Mouse (Mus musculus) intestine, embryonic 16.5 days (tissue): ENCODE results near the gene Hdac7. TPM values are rescaled to one million over a fixed set of nuclear protein-coding genes. Genes with fewer than 3 reads are reported as not detected.
A peak's percentile ranks its signal among the peaks of the same experiment; 100 is the strongest.

Experiments used
- ATAC-seq: fragments of 200-750 bp; cut with Nextera tagmentation; 2 replicates; pipeline ENCODE4 v1.8.0; 2017; ENCODE audit warnings: moderate TSS enrichment, moderate library complexity
- H3K27ac ChIP-seq: fragments of 300-500 bp; sonication (generic); 2 replicates; pipeline ENCODE4 v1.5.1; 2014; ENCODE audit warnings: mild to moderate bottlenecking, low read length
- H3K27me3 ChIP-seq: fragments of 300-500 bp; sonication (generic); replicated peaks from 2 replicates; pipeline ENCODE4 v1.6.1; 2014; ENCODE audit warnings: low read length, control low read depth, mixed read lengths; ENCODE audit not compliant: control insufficient read depth, insufficient read depth
- H3K36me3 ChIP-seq: fragments of 300-500 bp; sonication (generic); 2 replicates; pipeline ENCODE4 v1.6.1; 2014; ENCODE audit warnings: low read length, control low read depth; ENCODE audit not compliant: control insufficient read depth, insufficient read depth
- H3K4me1 ChIP-seq: fragments of 300-500 bp; sonication (generic); 2 replicates; pipeline ENCODE4 v1.6.1; 2014; ENCODE audit warnings: low read length, control low read depth, mixed read lengths; ENCODE audit not compliant: control insufficient read depth, insufficient read depth
- H3K4me2 ChIP-seq: fragments of 300-500 bp; sonication (generic); 2 replicates; pipeline ENCODE4 v1.6.1; 2014; ENCODE audit warnings: low read depth, low read length, control low read depth
- H3K4me3 ChIP-seq: fragments of 300-500 bp; sonication (generic); 2 replicates; pipeline ENCODE4 v1.5.1; 2014; ENCODE audit warnings: mild to moderate bottlenecking, low read length
- H3K9ac ChIP-seq: fragments of 300-500 bp; sonication (generic); 2 replicates; pipeline ENCODE4 v1.6.1; 2014; ENCODE audit warnings: low read depth, low read length
- H3K9me3 ChIP-seq: fragments of 300-500 bp; sonication (generic); 2 replicates; pipeline ENCODE4 v1.6.1; 2016; ENCODE audit warnings: low read length, control low read depth; ENCODE audit not compliant: control insufficient read depth
- WGBS: fragments of 180-500 bp; shearing (Covaris S2); extraction: QIAGEN DNeasy Blood & Tissue Kit; methylation state at CpG from one replicate; pipeline ENCODE4 v1.1.7; 2014; 5-methylcytosine and 5-hydroxymethylcytosine counted together
- polyA plus RNA-seq: library from polyadenylated mRNA; unstranded; fragments of >200 nt; fragmentation: Nextera tagmentation; extraction: Ambion mirVana; gene quantifications from 2 replicates; pipeline ENCODE4 v1.2.1, GENCODE M21; 2015

Hdac7 gene
- polyA plus RNA-seq, 1 experiment from 2014 or later = 15.8 TPM

- H3K27ac ChIP-seq = no peak overlapping the region
- ATAC-seq = no peak
- WGBS = 94% methylated on average over 4 of the region's 4 CpGs
Observed at GRCm38 (mm10) chr15:97815254-97815653, 29.0 kb downstream of the Hdac7 start.

GRCm38 (mm10) chr15:97814703-97815102, 29.6 kb downstream of the Hdac7 start:
- no peak for ATAC-seq
- Histone ChIP-seq H3K27me3 (no peaks in the 10 kb centered on the region), H3K27ac (no peak overlapping the region), H3K9ac (no peak overlapping the region), H3K4me1 (peaks cover 34% of the 10 kb centered on the region), H3K4me2 (no peak overlapping the region), H3K9me3 (no peaks in the 10 kb centered on the region), H3K36me3 (no peaks in the 10 kb centered on the region), H3K4me3 (no peak overlapping the region)
- 54% methylated on average over 5 of the region's 5 CpGs for WGBS

More at GRCm38 (mm10) chr15:97815254-97815653, 29.0 kb downstream of the Hdac7 start:
- Histone ChIP-seq H3K36me3 (no peaks in the 10 kb centered on the region), H3K4me1 (peaks cover 34% of the 10 kb centered on the region), H3K4me3 (no peak overlapping the region), H3K4me2 (no peak overlapping the region), H3K27me3 (no peaks in the 10 kb centered on the region), H3K9ac (no peak overlapping the region), H3K9me3 (no peaks in the 10 kb centered on the region)

DNA sequence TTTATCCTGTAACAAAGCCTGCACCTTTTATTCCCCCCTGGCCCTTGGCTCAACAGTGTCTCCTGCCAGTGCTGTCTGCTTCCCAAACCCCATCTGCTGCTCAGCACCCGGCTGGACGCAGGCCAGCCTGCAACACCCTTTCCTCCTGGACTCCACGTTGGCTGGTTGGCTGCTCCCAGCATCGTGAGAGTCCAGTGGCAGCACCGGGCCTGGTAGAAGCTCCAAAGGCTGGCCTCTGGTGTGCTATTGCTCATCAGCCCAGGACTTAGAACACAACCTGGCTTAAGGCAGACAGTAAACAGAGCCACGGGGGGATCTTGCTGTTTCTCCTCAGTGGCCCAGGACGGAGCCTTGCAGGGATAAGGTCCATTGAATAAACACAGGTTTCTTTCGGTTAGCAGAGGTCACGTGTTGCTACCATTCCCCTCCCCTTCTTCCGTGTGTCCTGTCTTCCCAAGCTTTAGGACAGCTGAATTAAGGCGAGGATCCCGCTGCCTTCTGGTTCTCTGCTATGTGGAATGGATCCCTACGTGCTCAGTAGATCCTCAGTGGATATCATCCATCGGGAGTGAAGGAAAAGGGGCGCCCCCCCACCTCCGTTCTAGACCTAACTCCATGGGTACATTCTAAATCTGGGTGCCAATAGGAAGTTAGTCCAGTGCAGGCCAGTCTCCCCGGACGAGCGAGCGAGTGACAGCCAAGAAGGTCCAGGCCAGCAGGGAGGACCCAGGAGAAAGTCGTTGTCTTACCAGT, 30.7 kb downstream of the Hdac7 start:
- WGBS = 35% methylated on average over 21 of the region's 21 CpGs
- H3K9ac ChIP-seq = peak overlapping the region; percentile 23
- no peak overlapping the region for H3K4me3 ChIP-seq
- 0 out of 2 replicates have a peak overlapping the region, but pooled peaks have one; percentile 0 for H3K4me2 ChIP-seq
- H3K9me3 ChIP-seq = no peaks in the 10 kb centered on the region
- peak overlapping the region; percentile 3; the same call in 1 of the 2 replicates for H3K27ac ChIP-seq
- H3K36me3 ChIP-seq = no peaks in the 10 kb centered on the region
- no peaks in the 10 kb centered on the region for H3K27me3 ChIP-seq
- peaks cover 34% of the 10 kb centered on the region for H3K4me1 ChIP-seq
- 0 out of 2 replicates have a peak, but pooled peaks have one; percentile 25 for ATAC-seq

DNA sequence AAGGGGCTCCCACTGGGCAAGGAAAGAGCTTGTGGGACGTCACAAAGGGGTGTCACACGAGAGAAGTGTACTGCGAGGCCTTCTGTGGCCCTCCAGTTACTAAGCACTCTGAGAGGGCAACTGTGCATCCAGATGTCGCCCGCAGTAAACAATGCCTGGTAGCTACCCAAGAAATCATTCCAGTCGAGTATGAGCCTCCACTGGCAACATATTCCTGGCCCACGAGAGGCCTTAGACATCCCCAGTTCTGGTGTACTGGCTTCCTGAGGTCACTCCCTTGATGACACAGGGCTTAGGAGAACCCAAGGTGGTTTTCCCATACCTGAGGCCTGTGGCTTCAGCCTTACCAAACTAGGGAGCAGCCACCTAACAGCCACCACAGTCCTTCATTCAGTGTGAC, 31.4 kb downstream of the Hdac7 start:
- H3K9me3 ChIP-seq = no peaks in the 10 kb centered on the region
- H3K36me3 ChIP-seq = no peaks in the 10 kb centered on the region
- WGBS = 63% methylated on average over 7 of the region's 7 CpGs
- H3K27ac ChIP-seq = peak overlapping the region; percentile 24; the same call in 1 of the 2 replicates
- 0 out of 2 replicates have a peak overlapping the region, but pooled peaks have one; percentile 8 for H3K9ac ChIP-seq
- no peak overlapping the region for H3K4me3 ChIP-seq
- no peak overlapping the region for H3K4me2 ChIP-seq
- H3K27me3 ChIP-seq = no peaks in the 10 kb centered on the region
- ATAC-seq = no peak
- H3K4me1 ChIP-seq = peaks cover 32% of the 10 kb centered on the region

- H3K4me2 ChIP-seq = no peak overlapping the region
- ATAC-seq = 0 out of 2 replicates have a peak, but pooled peaks have one; percentile 26
- H3K27me3 ChIP-seq = no peaks in the 10 kb centered on the region
- H3K9ac ChIP-seq = no peak overlapping the region
- H3K4me3 ChIP-seq = no peak overlapping the region
- H3K36me3 ChIP-seq = no peaks in the 10 kb centered on the region
- no peaks in the 10 kb centered on the region for H3K9me3 ChIP-seq
- peaks cover 32% of the 10 kb centered on the region for H3K4me1 ChIP-seq
- H3K27ac ChIP-seq = peak overlapping the region; percentile 41
- 66% methylated on average over 6 of the region's 6 CpGs for WGBS
Observed at GRCm38 (mm10) chr15:97812126-97812525, 32.2 kb downstream of the Hdac7 start.

GRCm38 (mm10) chr15:97811307-97811706, 33.0 kb downstream of the Hdac7 start:
- H3K27me3 ChIP-seq = no peaks in the 10 kb centered on the region
- H3K4me2 ChIP-seq = no peak overlapping the region
- H3K9ac ChIP-seq = no peak overlapping the region
- peaks cover 32% of the 10 kb centered on the region for H3K4me1 ChIP-seq
- no peak overlapping the region for H3K4me3 ChIP-seq
- no peak for ATAC-seq
- H3K27ac ChIP-seq = no peak overlapping the region
- H3K9me3 ChIP-seq = no peaks in the 10 kb centered on the region
- peaks cover 3% of the 10 kb centered on the region; the same call in 1 of the 2 replicates for H3K36me3 ChIP-seq
- WGBS = 87% methylated on average over 9 of the region's 9 CpGs

GRCm38 (mm10) chr15:97810399-97810798, 33.9 kb downstream of the Hdac7 start:
- Histone ChIP-seq H3K9me3 (no peaks in the 10 kb centered on the region), H3K36me3 (peaks cover 3% of the 10 kb centered on the region; the same call in 1 of the 2 replicates), H3K27ac (no peak overlapping the region), H3K9ac (no peak overlapping the region), H3K4me1 (peaks cover 32% of the 10 kb centered on the region), H3K27me3 (no peaks in the 10 kb centered on the region), H3K4me2 (no peak overlapping the region), H3K4me3 (no peak overlapping the region)
- ATAC-seq = no peak
- WGBS = 93% methylated on average over 5 of the region's 5 CpGs

- H3K4me2 ChIP-seq = no peak overlapping the region
- H3K27me3 ChIP-seq = no peaks in the 10 kb centered on the region
- H3K9ac ChIP-seq = no peak overlapping the region
- peaks cover 4% of the 10 kb centered on the region for H3K36me3 ChIP-seq
- peaks cover 27% of the 10 kb centered on the region for H3K4me1 ChIP-seq
- no peak for ATAC-seq
- no peak overlapping the region for H3K4me3 ChIP-seq
- no peak overlapping the region for H3K27ac ChIP-seq
- no peaks in the 10 kb centered on the region for H3K9me3 ChIP-seq
- WGBS = 82% methylated on average over 5 of the region's 5 CpGs
Observed at GRCm38 (mm10) chr15:97809942-97810341, 34.4 kb downstream of the Hdac7 start.

- Histone ChIP-seq H3K9ac (no peak overlapping the region), H3K27ac (no peak overlapping the region), H3K9me3 (no peaks in the 10 kb centered on the region), H3K4me3 (no peak overlapping the region), H3K27me3 (no peaks in the 10 kb centered on the region), H3K4me1 (peaks cover 21% of the 10 kb centered on the region), H3K4me2 (no peak overlapping the region), H3K36me3 (peaks cover 6% of the 10 kb centered on the region)
- 81% methylated on average over 14 of the region's 14 CpGs for WGBS
- ATAC-seq = no peak
Observed at GRCm38 (mm10) chr15:97809206-97809605, 35.1 kb downstream of the Hdac7 start.
